Mouse (Mus musculus): Measurements from ENCODE around the gene Plau.
A peak's percentile ranks its signal among the peaks of the same experiment; 100 is the strongest.

Gene Plau

GRCm38 (mm10) chr14:20846214-20846613 lies 9.8 kb downstream of the Plau start:
- DNase-seq, result no peak

GRCm38 (mm10) chr14:20847637-20848129 lies 11.2 kb downstream of the Plau start:
- no peak for DNase-seq

- no peak for DNase-seq
These were observed 13.3 kb downstream of the Plau start for GRCm38 (mm10) chr14:20849753-20850152.

GRCm38 (mm10) chr14:20850498-20850897 lies 14.0 kb downstream of the Plau start:
- no peak for DNase-seq

GRCm38 (mm10) chr14:20851776-20852175 lies 15.3 kb downstream of the Plau start:
- no peak for DNase-seq

GRCm38 (mm10) chr14:20861152-20861551 lies 24.7 kb downstream of the Plau start:
- DNase-seq, result no peak

- no peak for DNase-seq
These were observed 25.1 kb downstream of the Plau start for GRCm38 (mm10) chr14:20861559-20861958.

GRCm38 (mm10) chr14:20863306-20864065 lies 27.0 kb downstream of the Plau start:
- no peak for DNase-seq

- DNase-seq, result no peak
These were observed 27.7 kb downstream of the Plau start for GRCm38 (mm10) chr14:20864192-20864591.

GRCm38 (mm10) chr14:20865604-20866003 lies 29.1 kb downstream of the Plau start:
- no peak for DNase-seq

- DNase-seq, result no peak
These were observed 29.9 kb downstream of the Plau start for GRCm38 (mm10) chr14:20866365-20866764.

GRCm38 (mm10) chr14:20870110-20870509 lies 33.6 kb downstream of the Plau start:
- no peak for DNase-seq

GRCm38 (mm10) chr14:20871495-20871894 lies 35.0 kb downstream of the Plau start:
- DNase-seq, result peak; percentile 44

- peak; percentile 93 for DNase-seq
These were observed 36.8 kb downstream of the Plau start for GRCm38 (mm10) chr14:20873307-20873706.

- DNase-seq, result no peak
These were observed 37.5 kb downstream of the Plau start for GRCm38 (mm10) chr14:20873931-20874330.

GRCm38 (mm10) chr14:20884691-20885090 lies 48.2 kb downstream of the Plau start:
- DNase-seq, result no peak

GRCm38 (mm10) chr14:20885091-20885888 lies 48.8 kb downstream of the Plau start:
- DNase-seq, result peak; percentile 63

GRCm38 (mm10) chr14:20886266-20886665 lies 49.8 kb downstream of the Plau start:
- peak; percentile 76 for DNase-seq

GRCm38 (mm10) chr14:20887541-20888085 lies 51.2 kb downstream of the Plau start:
- DNase-seq, result no peak

- DNase-seq, result peak; percentile 44
These were observed 55.5 kb downstream of the Plau start for GRCm38 (mm10) chr14:20891941-20892402.
